Mouse (Mus musculus) hindbrain, embryonic 10.5 days (tissue): ENCODE measurements around the gene Lurap1l. TPM values are rescaled to one million over a fixed set of nuclear protein-coding genes. Genes with fewer than 3 reads are reported as not detected.
"Not testable (repeated sequence)": the region's sequence is repeated elsewhere in the genome, so short reads cannot be mapped to it uniquely, and the experiment has no call there.

Experiments
- DNase-seq: peaks from one replicate; pipeline ENCODE4 v3.0.0-alpha.2; 2017; ENCODE audit warnings: low spot score
- H3K27ac ChIP-seq: fragments of 300-500 bp; sonication (generic); 2 replicates; pipeline ENCODE4 v1.5.1; 2016; ENCODE audit warnings: mild to moderate bottlenecking, moderate library complexity
- H3K27me3 ChIP-seq: fragments of 300-500 bp; sonication (generic); 2 replicates; pipeline ENCODE4 v1.6.1; 2016; ENCODE audit warnings: mild to moderate bottlenecking; ENCODE audit not compliant: poor library complexity, insufficient read depth, severe bottlenecking
- H3K36me3 ChIP-seq: fragments of 300-500 bp; sonication (generic); 2 replicates; pipeline ENCODE4 v1.6.1; 2016; ENCODE audit warnings: mild to moderate bottlenecking, moderate library complexity
- H3K4me1 ChIP-seq: fragments of 300-500 bp; sonication (generic); replicated peaks from 2 replicates; pipeline ENCODE4 v1.6.1; 2016; ENCODE audit warnings: mild to moderate bottlenecking
- H3K4me3 ChIP-seq: fragments of 300-500 bp; sonication (generic); 2 replicates; pipeline ENCODE4 v1.5.1; 2016; ENCODE audit warnings: mild to moderate bottlenecking, moderate library complexity
- H3K9me3 ChIP-seq: fragments of 300-500 bp; sonication (generic); 2 replicates; pipeline ENCODE4 v1.6.1; 2016; ENCODE audit warnings: mild to moderate bottlenecking, moderate library complexity
- WGBS: fragments of 180-500 bp; shearing (Covaris S2); methylation state at CpG from one replicate; pipeline ENCODE4 v1.1.7; 2016; 5-methylcytosine and 5-hydroxymethylcytosine counted together
- polyA plus RNA-seq: library from polyadenylated mRNA; unstranded; fragments of >200 nt; fragmentation: Nextera tagmentation; extraction: Ambion mirVana; gene quantifications from 2 replicates; pipeline ENCODE4 v1.2.1, GENCODE M21; 2016

Lurap1l gene
- polyA plus RNA-seq, 1 experiment from 2014 or later: 2.9 TPM

DNA sequence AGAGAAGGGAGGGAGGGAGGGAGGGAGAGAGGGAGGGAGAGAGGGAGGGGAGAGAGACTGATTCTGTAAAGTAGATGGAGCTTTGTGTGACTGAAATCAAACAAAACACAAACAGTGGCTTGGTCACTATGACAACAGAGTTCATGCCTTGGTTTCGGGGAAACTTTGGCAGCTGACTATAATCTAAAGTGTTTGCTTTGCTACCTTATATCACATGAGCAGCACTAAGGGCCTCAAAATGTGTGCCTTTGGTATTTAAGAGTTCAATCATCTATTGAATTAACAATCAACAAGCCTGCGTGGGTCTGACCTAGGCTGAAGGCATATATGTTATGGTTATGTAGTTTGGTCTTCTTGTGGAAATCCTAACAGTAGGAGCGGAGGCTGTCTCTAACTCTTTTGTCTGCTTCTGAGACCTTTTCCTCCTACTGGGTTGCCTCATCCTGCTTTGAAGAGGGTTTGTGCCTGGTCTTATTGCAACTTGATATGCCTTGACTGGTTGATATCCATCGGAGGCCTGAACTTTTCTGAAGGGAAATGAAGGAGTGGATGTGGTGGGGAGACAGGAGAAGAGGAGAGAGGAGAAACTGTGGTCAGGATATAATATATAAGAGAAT is 15.1 kb upstream of the Lurap1l start:
- Histone ChIP-seq H3K27ac (no peak overlapping the region), H3K27me3 (no peaks in the 10 kb centered on the region), H3K4me1 (peaks cover 7% of the 10 kb centered on the region; the same call in 1 of the 2 replicates), H3K36me3 (no peaks in the 10 kb centered on the region), H3K4me3 (no peak overlapping the region), H3K9me3 (no peaks in the 10 kb centered on the region)
- WGBS: 70% methylated on average over 4 of the region's 4 CpGs
- no peak for DNase-seq

DNA sequence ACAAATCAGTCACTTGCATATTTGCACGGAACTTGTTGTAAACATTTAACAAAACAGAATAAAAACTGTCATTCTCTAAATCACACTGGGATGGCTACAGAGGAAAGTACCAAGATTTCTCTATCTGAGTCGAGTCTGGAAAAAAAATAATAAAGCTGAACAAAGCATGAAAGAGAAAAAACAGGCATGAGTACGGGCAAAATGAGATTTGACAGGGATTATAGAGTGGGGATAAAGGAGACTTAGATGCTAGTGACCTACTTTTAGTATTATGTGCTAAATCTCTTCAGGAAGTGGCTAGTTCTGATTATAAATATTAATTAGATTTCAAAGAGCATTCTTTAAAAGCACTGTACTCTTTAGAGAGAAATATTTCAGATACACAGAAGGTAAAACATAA is 3.7 kb upstream of the Lurap1l start:
- Histone ChIP-seq H3K4me1 (0 out of 2 replicates have a peak, but pooled peaks cover 3% of the 10 kb centered on the region), H3K27ac (no peak overlapping the region), H3K36me3 (no peaks in the 10 kb centered on the region), H3K4me3 (no peak overlapping the region), H3K27me3 (no peaks in the 10 kb centered on the region), H3K9me3 (no peaks in the 10 kb centered on the region)
- WGBS: 84% methylated on average over 3 of the region's 3 CpGs
- DNase-seq: no peak

DNA sequence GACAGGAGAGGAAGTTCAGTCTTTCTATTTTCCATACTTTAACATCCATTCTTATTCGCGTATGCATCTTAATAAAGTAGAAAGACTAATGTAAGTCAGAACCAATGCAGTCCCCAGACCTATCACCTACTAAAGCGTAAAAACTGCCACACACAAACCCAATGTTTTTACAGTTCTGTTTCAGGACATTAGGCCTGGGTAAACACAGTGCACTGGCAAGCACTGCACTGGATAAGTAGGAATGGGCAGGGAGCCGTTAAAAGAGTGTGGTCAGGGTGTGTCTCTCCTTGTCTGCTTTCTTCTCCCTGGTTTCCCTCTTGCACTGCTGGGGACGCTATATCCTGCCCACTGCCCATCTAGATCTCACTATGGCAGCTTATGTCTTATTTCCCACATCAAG is 2.5 kb upstream of the Lurap1l start:
- H3K9me3 ChIP-seq: no peaks in the 10 kb centered on the region
- H3K27me3 ChIP-seq: no peaks in the 10 kb centered on the region
- no peaks in the 10 kb centered on the region for H3K36me3 ChIP-seq
- no peak for DNase-seq
- H3K4me3 ChIP-seq: no peak overlapping the region
- H3K4me1 ChIP-seq: 0 out of 2 replicates have a peak, but pooled peaks cover 5% of the 10 kb centered on the region
- 80% methylated on average over 5 of the region's 5 CpGs for WGBS
- no peak overlapping the region for H3K27ac ChIP-seq

DNA sequence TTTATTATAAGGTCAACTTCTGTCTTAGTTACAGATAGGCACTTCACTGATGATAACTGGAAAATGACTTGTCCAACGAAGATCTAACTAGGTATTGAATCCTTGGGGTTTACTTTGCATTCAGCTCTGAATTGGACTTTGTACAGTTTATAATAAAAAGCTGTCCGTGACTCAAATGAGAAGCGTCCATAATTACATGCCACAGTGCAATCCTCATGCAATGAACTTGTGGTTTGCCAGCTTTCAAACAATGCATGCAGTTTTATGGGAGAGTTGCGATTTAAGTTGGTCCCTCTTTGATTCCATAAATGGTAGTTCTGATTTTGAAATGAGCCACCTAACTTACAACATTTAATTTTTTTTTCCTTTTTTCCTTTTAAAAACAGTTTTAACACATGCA is 1.5 kb upstream of the Lurap1l start:
- H3K4me1 ChIP-seq: 0 out of 2 replicates have a peak, but pooled peaks cover 5% of the 10 kb centered on the region
- no peaks in the 10 kb centered on the region for H3K27me3 ChIP-seq
- no peak overlapping the region for H3K4me3 ChIP-seq
- H3K9me3 ChIP-seq: no peaks in the 10 kb centered on the region
- no peaks in the 10 kb centered on the region for H3K36me3 ChIP-seq
- no peak overlapping the region for H3K27ac ChIP-seq
- WGBS: 89% methylated on average over 4 of the region's 4 CpGs
- no peak for DNase-seq

DNA sequence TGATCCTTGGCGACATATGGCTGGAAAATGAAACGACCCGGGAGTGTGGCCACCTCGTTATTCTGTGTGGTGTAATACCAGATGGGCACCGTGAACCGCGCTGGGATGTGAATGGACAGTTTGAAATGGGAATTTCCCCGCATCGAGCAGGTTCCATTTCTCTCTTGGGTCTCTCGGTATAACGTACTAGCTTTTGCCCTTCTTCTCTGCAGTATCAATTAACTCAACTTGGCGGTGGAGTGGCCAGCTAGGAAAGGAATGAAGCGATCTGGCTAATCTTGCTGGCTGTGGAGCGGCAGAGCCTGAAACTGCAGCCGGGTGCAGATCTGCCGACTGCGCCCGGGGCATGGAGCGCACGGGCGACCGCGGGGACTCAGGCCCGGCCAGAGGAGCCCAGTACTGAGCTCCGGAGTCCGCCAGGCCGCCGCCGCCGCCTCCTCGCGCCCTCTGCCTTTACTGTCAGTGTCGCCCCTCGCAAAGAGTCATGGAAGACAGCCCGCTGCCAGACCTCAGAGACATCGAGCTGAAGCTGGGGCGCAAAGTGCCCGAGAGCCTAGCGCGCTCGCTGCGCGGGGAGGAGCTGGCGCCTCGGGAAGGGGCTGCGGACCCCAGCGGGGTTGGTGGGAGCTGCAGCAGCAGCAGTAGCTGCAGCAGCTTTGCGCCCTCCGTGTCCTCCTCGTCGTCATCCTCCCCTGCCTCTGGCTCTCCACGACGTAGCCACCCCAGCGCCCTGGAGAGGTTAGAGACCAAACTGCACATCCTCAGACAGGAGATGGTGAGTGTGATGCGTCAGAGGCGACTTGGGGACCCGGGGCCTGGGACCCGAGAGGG is 640 bp downstream of the Lurap1l start:
- Histone ChIP-seq H3K4me1 (0 out of 2 replicates have a peak, but pooled peaks cover 5% of the 10 kb centered on the region), H3K9me3 (no peaks in the 10 kb centered on the region), H3K27ac (peak overlapping the region; percentile 87), H3K27me3 (no peaks in the 10 kb centered on the region), H3K36me3 (no peaks in the 10 kb centered on the region), H3K4me3 (peak overlapping the region; percentile 64)
- under 1% methylated on average over 58 of the region's 58 CpGs for WGBS
- peak; percentile 78 for DNase-seq

DNA sequence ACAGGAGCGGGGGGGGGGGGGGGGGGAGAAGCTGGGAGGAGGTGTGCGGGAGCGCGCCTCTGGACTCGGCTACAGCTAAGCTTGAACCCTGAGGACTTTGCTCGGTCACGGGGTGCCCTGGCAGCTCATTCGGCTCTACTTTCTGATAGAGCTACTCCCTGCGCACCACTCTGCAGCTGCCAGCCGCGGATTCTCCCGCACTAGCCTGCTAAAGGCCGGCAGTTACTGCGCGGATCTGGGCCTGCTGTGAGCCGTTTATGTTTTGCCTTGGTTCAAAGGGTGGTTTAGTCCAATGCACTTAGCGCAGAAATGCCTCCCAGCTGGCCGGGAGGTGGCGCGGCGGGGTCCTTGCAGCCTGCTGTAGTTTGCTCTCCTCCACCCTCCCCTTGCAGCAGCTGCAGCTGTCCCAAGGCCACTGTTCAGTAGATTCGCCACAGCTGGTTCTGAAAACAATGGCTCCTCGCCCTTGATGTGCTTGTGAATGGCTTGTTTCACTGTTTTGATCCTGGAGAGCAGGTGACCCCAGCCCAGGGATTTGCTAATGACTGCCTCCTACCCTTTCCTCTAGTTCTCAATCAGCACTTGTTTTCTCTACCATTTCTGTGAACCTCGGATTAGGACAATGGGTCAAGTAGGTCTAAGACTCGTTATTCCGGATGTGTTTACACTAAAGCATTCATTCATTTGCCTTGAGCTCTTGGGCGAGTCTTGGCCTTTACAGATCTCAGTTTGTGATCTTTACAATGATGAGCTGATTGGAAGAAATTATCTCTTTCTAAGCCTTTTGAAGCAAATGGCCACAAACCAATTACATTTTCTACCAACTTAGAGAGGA is 1.5 kb downstream of the Lurap1l start:
- Histone ChIP-seq H3K36me3 (no peaks in the 10 kb centered on the region), H3K9me3 (no peaks in the 10 kb centered on the region), H3K4me3 (peak overlapping the region; percentile 64), H3K27me3 (no peaks in the 10 kb centered on the region), H3K27ac (peak overlapping the region; percentile 87), H3K4me1 (0 out of 2 replicates have a peak, but pooled peaks cover 5% of the 10 kb centered on the region)
- DNase-seq: peak; percentile 88
- WGBS: under 1% methylated on average over 27 of the region's 27 CpGs

DNA sequence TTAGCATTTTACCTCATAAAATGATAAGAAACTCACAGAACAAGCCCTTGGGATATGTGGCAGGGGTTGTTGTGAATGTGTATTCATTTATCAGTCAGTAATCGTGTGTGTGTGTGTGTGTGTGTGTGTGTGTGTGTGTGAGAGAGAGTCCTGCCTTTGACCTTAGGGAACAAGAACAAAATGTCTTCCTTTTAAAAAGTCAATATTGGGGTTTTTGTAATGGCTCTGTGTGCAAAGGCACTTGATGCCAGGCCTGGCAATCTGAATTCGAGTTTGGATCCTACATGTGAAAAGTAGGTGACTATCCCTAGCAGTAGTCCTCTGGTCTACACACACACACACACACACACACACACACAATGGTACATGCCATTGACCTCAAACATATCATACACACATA is 4.8 kb downstream of the Lurap1l start:
- no peak for DNase-seq
- H3K4me3 ChIP-seq: no peak overlapping the region
- H3K9me3 ChIP-seq: no peaks in the 10 kb centered on the region
- no peak overlapping the region for H3K27ac ChIP-seq
- H3K36me3 ChIP-seq: no peaks in the 10 kb centered on the region
- H3K27me3 ChIP-seq: no peaks in the 10 kb centered on the region
- H3K4me1 ChIP-seq: 0 out of 2 replicates have a peak, but pooled peaks cover 5% of the 10 kb centered on the region
- 84% methylated on average over 2 of the region's 2 CpGs for WGBS

DNA sequence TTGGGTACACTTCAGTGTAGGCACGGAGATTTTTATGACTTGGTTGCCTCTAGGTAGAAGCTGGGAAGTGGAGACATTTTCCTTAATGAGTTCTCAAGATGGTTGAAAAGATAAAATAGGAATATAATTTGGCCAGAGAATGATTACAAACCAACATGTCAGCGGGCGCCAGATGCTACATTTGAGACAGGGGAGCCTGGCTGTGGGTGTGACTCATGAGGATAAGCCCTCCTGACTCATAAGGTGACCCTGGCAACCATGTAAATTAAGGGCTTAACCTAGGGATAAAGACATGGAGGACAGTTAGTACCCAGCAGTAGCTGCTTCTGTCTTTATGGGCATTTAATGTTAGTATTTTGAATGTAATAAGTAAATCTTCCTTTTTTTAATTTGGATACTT is 6.2 kb downstream of the Lurap1l start:
- Histone ChIP-seq H3K4me3 (no peak overlapping the region), H3K36me3 (no peaks in the 10 kb centered on the region), H3K4me1 (0 out of 2 replicates have a peak, but pooled peaks cover 5% of the 10 kb centered on the region), H3K27me3 (no peaks in the 10 kb centered on the region), H3K27ac (no peak overlapping the region), H3K9me3 (no peaks in the 10 kb centered on the region)
- WGBS: 80% methylated on average over 3 of the region's 3 CpGs
- DNase-seq: no peak

DNA sequence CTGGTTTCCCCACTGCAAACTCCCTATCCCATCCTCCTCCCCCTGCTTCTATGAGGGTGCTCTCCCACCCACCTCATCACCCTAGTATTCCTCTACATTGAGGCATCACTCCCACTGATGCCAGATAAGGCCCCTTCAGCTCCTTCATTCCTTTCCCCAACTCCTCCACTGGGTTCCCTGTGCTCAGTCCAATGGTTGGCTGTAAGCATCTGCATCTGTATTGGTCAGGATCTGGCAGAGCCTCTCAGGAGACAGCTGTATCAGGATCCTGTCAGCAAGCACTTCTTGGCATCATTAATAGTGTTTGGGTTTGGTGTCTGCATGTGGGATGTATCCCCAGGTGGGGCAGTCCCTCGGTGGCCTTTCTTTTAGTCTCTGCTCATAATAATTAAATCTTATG is 6.7 kb downstream of the Lurap1l start:
- DNase-seq: not testable (repeated sequence)

DNA sequence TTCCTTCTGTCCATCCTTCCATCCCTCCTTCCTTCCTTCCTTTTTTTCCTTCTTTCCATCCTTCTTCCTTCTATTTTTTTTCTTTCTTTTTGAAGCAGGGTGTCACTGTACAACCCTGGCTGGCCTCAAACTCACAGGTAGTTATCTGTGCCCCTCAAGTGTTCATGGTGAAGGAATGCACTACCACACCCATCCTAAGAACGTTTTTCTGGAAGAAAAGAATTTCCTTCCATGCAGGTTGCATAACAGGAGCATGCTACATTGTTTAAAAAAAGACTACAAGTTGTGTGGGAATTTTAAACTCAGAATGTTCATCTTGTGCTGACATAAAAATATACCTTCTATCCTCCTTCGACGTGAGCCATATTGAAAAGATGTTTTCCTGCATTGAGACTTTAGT is 7.4 kb downstream of the Lurap1l start:
- Histone ChIP-seq H3K9me3 (no peaks in the 10 kb centered on the region), H3K4me3 (no peak overlapping the region), H3K36me3 (no peaks in the 10 kb centered on the region), H3K27me3 (no peaks in the 10 kb centered on the region), H3K27ac (no peak overlapping the region), H3K4me1 (no peaks in the 10 kb centered on the region)
- WGBS: 84% methylated on average over 3 of the region's 3 CpGs
- DNase-seq: no peak

More for the DNA sequence above, 6.7 kb downstream of the Lurap1l start:
- not testable (repeated sequence) for H3K4me3 ChIP-seq, H3K27me3 ChIP-seq, H3K27ac ChIP-seq, H3K36me3 ChIP-seq, H3K9me3 ChIP-seq, H3K4me1 ChIP-seq
- WGBS: 64% methylated on average over 1 of the region's 1 CpGs

DNA sequence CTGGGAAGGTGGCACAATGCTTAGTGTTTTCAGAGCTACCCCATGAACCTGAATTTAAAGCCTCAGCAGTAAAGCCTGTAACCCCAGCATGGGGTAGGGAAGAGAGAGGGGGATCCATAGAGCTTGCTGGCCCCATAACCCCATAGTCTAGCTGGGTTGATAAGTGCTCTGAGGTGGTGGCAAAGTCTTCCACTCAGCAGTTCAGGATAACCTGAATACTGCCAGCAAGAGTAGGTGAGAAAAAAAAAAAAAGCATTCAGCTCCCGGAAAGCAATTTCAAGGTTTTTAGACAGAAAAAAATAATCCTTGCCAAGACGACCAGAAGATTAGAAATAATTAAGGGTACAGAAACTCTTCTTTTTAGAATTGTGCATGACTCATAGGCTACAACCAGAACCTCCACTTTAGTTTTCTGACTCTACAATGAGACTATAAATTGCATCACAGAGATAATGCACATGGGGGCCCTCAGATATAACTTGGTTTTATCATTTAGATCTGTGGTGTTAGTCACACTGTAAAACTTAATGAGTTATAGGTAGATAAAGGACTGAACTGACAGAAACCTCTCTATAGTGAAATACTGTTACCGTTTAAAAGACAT is 8.2 kb downstream of the Lurap1l start:
- Histone ChIP-seq H3K4me1 (no peaks in the 10 kb centered on the region), H3K27ac (no peak overlapping the region), H3K4me3 (no peak overlapping the region), H3K36me3 (no peaks in the 10 kb centered on the region), H3K27me3 (no peaks in the 10 kb centered on the region), H3K9me3 (no peaks in the 10 kb centered on the region)
- 87% methylated on average over 3 of the region's 3 CpGs for WGBS
- no peak for DNase-seq

DNA sequence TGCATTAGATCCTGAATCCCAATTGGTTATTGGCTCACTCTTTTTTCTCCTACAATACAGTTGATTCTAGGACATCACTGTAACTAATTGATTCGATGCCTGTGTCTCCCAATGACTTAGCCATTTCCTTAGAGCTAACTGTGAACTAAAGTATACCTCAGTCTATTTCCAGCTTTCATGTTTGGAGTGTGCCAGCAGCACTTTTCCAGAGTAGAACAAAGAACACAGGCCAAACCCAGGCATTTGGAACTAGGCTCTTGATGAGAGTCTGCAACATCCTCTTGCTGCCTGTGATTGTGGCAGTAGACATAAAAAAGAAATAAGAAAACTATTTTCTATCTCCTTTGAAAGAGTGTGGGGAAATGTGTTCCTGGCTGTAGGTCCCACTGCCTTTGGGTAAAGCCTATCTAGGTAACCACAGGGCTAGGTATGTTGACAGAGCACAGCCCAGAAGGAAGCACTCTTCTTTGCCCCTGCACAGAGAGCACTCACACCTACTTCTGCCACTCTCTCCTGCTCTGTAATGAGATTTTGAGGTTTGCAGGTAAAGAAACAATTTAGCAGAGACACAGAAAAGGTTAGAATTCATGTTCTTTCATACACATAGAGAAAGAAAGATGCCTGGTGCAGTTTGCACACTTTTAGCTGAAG is 8.9 kb downstream of the Lurap1l start:
- WGBS: 90% methylated on average over 1 of the region's 1 CpGs
- Histone ChIP-seq H3K4me3 (no peak overlapping the region), H3K27ac (no peak overlapping the region), H3K27me3 (no peaks in the 10 kb centered on the region), H3K9me3 (no peaks in the 10 kb centered on the region), H3K36me3 (no peaks in the 10 kb centered on the region), H3K4me1 (no peaks in the 10 kb centered on the region)
- no peak for DNase-seq
